Mouse (Mus musculus) ovary, postnatal 14 days (tissue): ENCODE data around the gene Olfr733.

Experiments used
- DNase-seq: peaks from one replicate; pipeline ENCODE4 v3.0.0; 2022; ENCODE audit warnings: low spot score

Gene Olfr733

GRCm38 (mm10) chr14:50301422-50301821 is at the start of gene Olfr733:
Gene Olfr733 (minus strand): TSS chr14:50301522.
- no peak for DNase-seq

- no peak for DNase-seq
Observed at GRCm38 (mm10) chr14:50348796-50349195, 47.5 kb upstream of the Olfr733 start, which contains the start of gene Olfr735. Gene Olfr735 (minus strand): TSS chr14:50348872.

GRCm38 (mm10) chr14:50326661-50327060 is 25.3 kb upstream of the Olfr733 start, which contains the start of gene Olfr734:
Gene Olfr734 (minus strand): TSS chr14:50326761.
- DNase-seq, result no peak

- no peak for DNase-seq
Observed at GRCm38 (mm10) chr14:50284106-50284505, 17.2 kb downstream of the Olfr733 start, which contains the start of gene Olfr732. Gene Olfr732 (minus strand): TSS chr14:50284206.
